Mouse (Mus musculus) CD4-positive helper T cell, adult 2 months (primary cell): ENCODE measurements around the gene Elavl2.
"Not testable (repeated sequence)": the region's sequence is repeated elsewhere in the genome, so short reads cannot be mapped to it uniquely, and the experiment has no call there.

ENCODE experiments used
- DNase-seq: peaks from one replicate; pipeline ENCODE4 v3.0.0-alpha.2; 2012; ENCODE audit warnings: low read depth, missing footprints, low spot score

The Elavl2 gene

GRCm38 (mm10) chr4:91334177-91334576, 66.4 kb downstream of the Elavl2 start:
- no peak for DNase-seq

GRCm38 (mm10) chr4:91310801-91311200, 89.8 kb downstream of the Elavl2 start:
- no peak for DNase-seq

GRCm38 (mm10) chr4:91297706-91298105, 102.9 kb downstream of the Elavl2 start:
- DNase-seq = no peak

GRCm38 (mm10) chr4:91295317-91295716, 105.3 kb downstream of the Elavl2 start:
- DNase-seq = no peak

GRCm38 (mm10) chr4:91291526-91291925, 109.1 kb downstream of the Elavl2 start:
- DNase-seq = no peak

- no peak for DNase-seq
These were observed 110.2 kb downstream of the Elavl2 start for GRCm38 (mm10) chr4:91290373-91290772.

GRCm38 (mm10) chr4:91289151-91289550, 111.4 kb downstream of the Elavl2 start:
- DNase-seq = no peak

- DNase-seq = no peak
These were observed 132.2 kb downstream of the Elavl2 start for GRCm38 (mm10) chr4:91268390-91268789.

- no peak for DNase-seq
These were observed 136.7 kb downstream of the Elavl2 start for GRCm38 (mm10) chr4:91263733-91264440.

GRCm38 (mm10) chr4:91262839-91263238, 137.7 kb downstream of the Elavl2 start:
- no peak for DNase-seq

GRCm38 (mm10) chr4:91260622-91261021, 140.0 kb downstream of the Elavl2 start:
- no peak for DNase-seq

- DNase-seq = no peak
These were observed 151.9 kb downstream of the Elavl2 start for GRCm38 (mm10) chr4:91248650-91249049.

GRCm38 (mm10) chr4:91245136-91245535, 155.4 kb downstream of the Elavl2 start:
- DNase-seq = not testable (repeated sequence)

GRCm38 (mm10) chr4:91244554-91244953, 156.0 kb downstream of the Elavl2 start:
- DNase-seq = no peak

GRCm38 (mm10) chr4:91243896-91244295, 156.7 kb downstream of the Elavl2 start:
- no peak for DNase-seq

- no peak for DNase-seq
These were observed 161.7 kb downstream of the Elavl2 start for GRCm38 (mm10) chr4:91238739-91239485.

GRCm38 (mm10) chr4:91236976-91237375, 163.6 kb downstream of the Elavl2 start:
- DNase-seq = no peak

- no peak for DNase-seq
These were observed 165.6 kb downstream of the Elavl2 start for GRCm38 (mm10) chr4:91234941-91235340.

GRCm38 (mm10) chr4:91233599-91233998, 167.0 kb downstream of the Elavl2 start:
- no peak for DNase-seq

- no peak for DNase-seq
These were observed 170.1 kb downstream of the Elavl2 start for GRCm38 (mm10) chr4:91230439-91230863.

- no peak for DNase-seq
These were observed 172.2 kb downstream of the Elavl2 start for GRCm38 (mm10) chr4:91228341-91228740.

GRCm38 (mm10) chr4:91223811-91224210, 176.8 kb downstream of the Elavl2 start:
- no peak for DNase-seq

GRCm38 (mm10) chr4:91219322-91219721, 181.3 kb downstream of the Elavl2 start:
- no peak for DNase-seq
